Mouse (Mus musculus) spleen, adult 2 months (tissue): ENCODE results near the gene Spsb1. TPM values are rescaled to one million over a fixed set of nuclear protein-coding genes. Genes with fewer than 3 reads are reported as not detected.

Experiments
- DNase-seq, 2 experiments: peaks; one replicate each; pipeline versions ENCODE4 v3.0.0 to v3.0.0-alpha.2; 2012 to 2021; ENCODE audit warnings: low spot score in 2 of 2, low read depth in 1 of 2
- H3K27ac ChIP-seq: fragments of 200-500 bp; 2 replicates; pipeline ENCODE4 v1.5.1; 2012; ENCODE audit warnings: low read length, inconsistent platforms; ENCODE audit not compliant: insufficient read depth
- H3K27me3 ChIP-seq: fragments of 200-500 bp; 2 replicates; pipeline ENCODE4 v1.6.1; 2012; ENCODE audit warnings: mild to moderate bottlenecking, moderate library complexity, low read length, inconsistent platforms; ENCODE audit not compliant: control insufficient read depth, insufficient read depth
- H3K36me3 ChIP-seq: fragments of 200-500 bp; 2 replicates; pipeline ENCODE4 v1.6.1; 2012; ENCODE audit warnings: mild to moderate bottlenecking, low read length, inconsistent platforms; ENCODE audit not compliant: control insufficient read depth, insufficient read depth
- H3K4me1 ChIP-seq: fragments of 200-500 bp; 2 replicates; pipeline ENCODE4 v1.6.1; 2011; ENCODE audit warnings: inconsistent platforms; ENCODE audit not compliant: control insufficient read depth, insufficient read depth, insufficient read length
- H3K4me3 ChIP-seq: fragments of 200-500 bp; 2 replicates; pipeline ENCODE4 v1.5.1; 2011; ENCODE audit warnings: mild to moderate bottlenecking, inconsistent platforms; ENCODE audit not compliant: insufficient read depth, insufficient read length; ENCODE audit errors: extremely low read depth
- CTCF ChIP-seq: fragments of 200-500 bp; IDR thresholded peaks from 2 replicates; pipeline ENCODE4 v1.5.1; 2011; ENCODE audit warnings: mild to moderate bottlenecking, inconsistent platforms; ENCODE audit not compliant: insufficient read depth, insufficient read length, insufficient replicate concordance; ENCODE audit errors: extremely low read depth
- POLR2A ChIP-seq: fragments of 200-500 bp; IDR thresholded peaks from 2 replicates; pipeline ENCODE4 v1.6.1; 2011; ENCODE audit warnings: low read depth, low read length, inconsistent platforms
- WGBS: fragments of 180-500 bp; shearing (Covaris S2); methylation state at CpG from one replicate; pipeline ENCODE4 v1.1.7; 2018; 5-methylcytosine and 5-hydroxymethylcytosine counted together
- polyA plus RNA-seq: library from polyadenylated mRNA; depleted of rRNA; stranded (reverse); fragments of >200 nt; gene quantifications from 2 replicates; pipeline ENCODE4 v1.2.3, GENCODE M21; 2012

The Spsb1 gene
- polyA plus RNA-seq, 1 experiment = 5.9 TPM

- no peak for DNase-seq
- no peaks in the 10 kb centered on the region for H3K36me3 ChIP-seq
- no peak overlapping the region for H3K4me3 ChIP-seq
- WGBS = 91% methylated on average over 7 of the region's 7 CpGs
- H3K27me3 ChIP-seq = no peaks in the 10 kb centered on the region
- no peak for TF ChIP-seq CTCF
- no peak for TF ChIP-seq POLR2A
- no peaks in the 10 kb centered on the region for H3K4me1 ChIP-seq
- no peak overlapping the region for H3K27ac ChIP-seq
These were observed 21.8 kb downstream of the Spsb1 start for GRCm38 (mm10) chr4:149933025-149933424.

GRCm38 (mm10) chr4:149932108-149932815 is 22.6 kb downstream of the Spsb1 start:
- H3K4me1 ChIP-seq = no peaks in the 10 kb centered on the region
- H3K36me3 ChIP-seq = no peaks in the 10 kb centered on the region
- 84% methylated on average over 9 of the region's 9 CpGs for WGBS
- H3K27ac ChIP-seq = no peak overlapping the region
- no peaks in the 10 kb centered on the region for H3K27me3 ChIP-seq
- no peak for DNase-seq
- TF ChIP-seq CTCF (no peak), POLR2A (no peak)
- H3K4me3 ChIP-seq = no peak overlapping the region

GRCm38 (mm10) chr4:149930755-149931154 is 24.1 kb downstream of the Spsb1 start:
- TF ChIP-seq CTCF (no peak), POLR2A (no peak)
- H3K4me1 ChIP-seq = no peaks in the 10 kb centered on the region
- H3K27me3 ChIP-seq = no peaks in the 10 kb centered on the region
- no peak overlapping the region for H3K27ac ChIP-seq
- no peaks in the 10 kb centered on the region for H3K36me3 ChIP-seq
- no peak for DNase-seq
- no peak overlapping the region for H3K4me3 ChIP-seq
- WGBS = 69% methylated on average over 3 of the region's 3 CpGs

- no peak overlapping the region for H3K4me3 ChIP-seq
- WGBS = 83% methylated on average over 4 of the region's 5 CpGs
- H3K27ac ChIP-seq = no peak overlapping the region
- no peaks in the 10 kb centered on the region for H3K27me3 ChIP-seq
- TF ChIP-seq POLR2A = no peak
- TF ChIP-seq CTCF = no peak
- no peaks in the 10 kb centered on the region for H3K4me1 ChIP-seq
- no peaks in the 10 kb centered on the region for H3K36me3 ChIP-seq
- no peak for DNase-seq
These were observed 31.8 kb downstream of the Spsb1 start for GRCm38 (mm10) chr4:149923014-149923413.

- H3K27ac ChIP-seq = peak overlapping the region; percentile 12; the same call in 1 of the 2 replicates
- H3K4me1 ChIP-seq = no peaks in the 10 kb centered on the region
- no peaks in the 10 kb centered on the region for H3K27me3 ChIP-seq
- DNase-seq = no peak
- no peak overlapping the region for H3K4me3 ChIP-seq
- H3K36me3 ChIP-seq = no peaks in the 10 kb centered on the region
- WGBS = 77% methylated on average over 14 of the region's 14 CpGs
- TF ChIP-seq CTCF (no peak), POLR2A (no peak)
These were observed 32.6 kb downstream of the Spsb1 start for GRCm38 (mm10) chr4:149922121-149922718.

GRCm38 (mm10) chr4:149920886-149921285 is 34.0 kb downstream of the Spsb1 start:
- Histone ChIP-seq H3K27ac (no peak overlapping the region), H3K4me1 (no peaks in the 10 kb centered on the region), H3K36me3 (no peaks in the 10 kb centered on the region), H3K27me3 (no peaks in the 10 kb centered on the region), H3K4me3 (no peak overlapping the region)
- TF ChIP-seq CTCF (no peak), POLR2A (no peak)
- no peak for DNase-seq
- 70% methylated on average over 12 of the region's 12 CpGs for WGBS

GRCm38 (mm10) chr4:149918455-149919070 is 36.3 kb downstream of the Spsb1 start:
- Histone ChIP-seq H3K4me1 (peaks cover 3% of the 10 kb centered on the region; the same call in 1 of the 2 replicates), H3K27ac (no peak overlapping the region), H3K36me3 (no peaks in the 10 kb centered on the region), H3K4me3 (no peak overlapping the region), H3K27me3 (no peaks in the 10 kb centered on the region)
- 79% methylated on average over 15 of the region's 15 CpGs for WGBS
- no peak for TF ChIP-seq CTCF
- TF ChIP-seq POLR2A = no peak
- DNase-seq = no peak
